Mouse (Mus musculus): ENCODE measurements around the gene Nobox. TPM values are rescaled to one million over a fixed set of nuclear protein-coding genes. Genes with fewer than 3 reads are reported as not detected.

Gene Nobox
- polyA plus RNA-seq (2017; shearing (Covaris generic)), result not detected

GRCm38 (mm10) chr6:43309454-43309853 lies at the start of gene Nobox:
Gene Nobox, minus strand, starts transcription at chr6:43309554.

DNA sequence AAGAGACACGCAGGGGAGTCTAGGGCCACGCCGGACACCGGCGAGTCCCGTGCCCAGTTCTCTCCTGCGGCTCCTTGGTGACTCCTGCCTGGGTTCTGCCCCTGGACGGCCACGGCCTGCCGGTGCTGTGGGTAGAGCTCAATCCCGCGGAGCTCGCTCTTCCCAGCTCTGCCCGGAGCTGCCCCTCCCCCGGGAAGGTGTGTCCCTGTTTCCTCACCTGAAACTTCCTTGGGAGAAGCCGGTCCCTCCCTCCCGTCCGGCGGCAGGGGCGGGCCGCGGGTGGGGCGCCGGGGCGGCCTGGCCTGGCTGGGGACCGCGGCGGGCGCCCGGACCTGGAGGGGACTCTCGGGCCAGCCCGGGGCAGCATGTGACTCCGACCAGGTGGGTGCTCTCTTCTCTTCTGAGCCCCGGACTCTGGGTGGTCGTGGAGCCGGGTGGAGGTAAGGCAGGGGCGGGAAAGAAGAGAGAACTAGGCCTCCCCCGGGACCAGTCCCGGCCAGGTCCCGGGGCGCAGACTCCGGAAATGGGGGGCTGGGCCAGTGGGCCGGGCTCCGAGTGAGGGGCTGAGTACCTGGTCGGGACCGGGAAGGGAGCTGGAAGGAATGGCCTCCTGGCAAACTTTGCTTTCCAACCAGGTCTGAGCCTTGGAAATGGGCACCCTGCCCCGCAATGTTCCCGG lies 43.9 kb downstream of the Nobox start, which contains the start of gene Arhgef5:
TSS of gene Arhgef5 (plus strand) at position 220 of the 679 bp plus-strand sequence.

Other genes starting within 250 kb of the Nobox start
- not detected for gene Olfr441, start 203.2 kb downstream of the Nobox start, polyA plus RNA-seq (2017; shearing (Covaris generic))
- 0.11 TPM for gene Olfr237-ps1, start 163.0 kb downstream of the Nobox start, polyA plus RNA-seq (2017; shearing (Covaris generic))
- gene Olfr437, start 146.3 kb downstream of the Nobox start, polyA plus RNA-seq (2017; shearing (Covaris generic)), result not detected
- gene Olfr13, start 137.4 kb downstream of the Nobox start, polyA plus RNA-seq (2017; shearing (Covaris generic)), result not detected
- gene Olfr435, start 112.4 kb downstream of the Nobox start, polyA plus RNA-seq (2017; shearing (Covaris generic)), result not detected
- not detected for gene Olfr434, start 96.5 kb downstream of the Nobox start, polyA plus RNA-seq (2017; shearing (Covaris generic))
- gene Olfr47, start 78.0 kb downstream of the Nobox start, polyA plus RNA-seq (2017; shearing (Covaris generic)), result not detected
- gene Arhgef5, start 44.0 kb downstream of the Nobox start, polyA plus RNA-seq (2017; shearing (Covaris generic)), result 0.27 TPM